Mouse (Mus musculus) MEL (cell line): ENCODE measurements around the gene Macrod2. TPM values are rescaled to one million over a fixed set of nuclear protein-coding genes. Genes with fewer than 3 reads are reported as not detected.

Experiments
- DNase-seq: peaks from one replicate; pipeline ENCODE4 v3.0.0; 2011; ENCODE audit warnings: low read depth, low spot score
- H3K27ac ChIP-seq: 2 replicates; pipeline ENCODE4 v1.5.1; 2012; ENCODE audit warnings: low read depth, mild to moderate bottlenecking, control low read depth, low read length, moderate library complexity; ENCODE audit not compliant: control insufficient read depth
- H3K27me3 ChIP-seq, 2 experiments: fragments of 150-350 bp in 1 of 2; sonication (generic) in 1 of 2; 2 replicates each; pipeline ENCODE4 v1.6.1; 2012; ENCODE audit warnings: low read length in 2 of 2, mild to moderate bottlenecking in 2 of 2, improper control_type of control experiment in 1 of 2, moderate library complexity in 1 of 2; ENCODE audit not compliant: insufficient read depth in 2 of 2, control insufficient read depth in 1 of 2
- H3K36me3 ChIP-seq, 2 experiments: 2 replicates each; pipeline ENCODE4 v1.6.1; 2012 to 2014; ENCODE audit warnings: low read length in 2 of 2, improper control_type of control experiment in 1 of 2, inconsistent platforms in 1 of 2, mild to moderate bottlenecking in 1 of 2; ENCODE audit not compliant: insufficient read depth in 2 of 2, control insufficient read depth in 1 of 2
- H3K4me1 ChIP-seq, 2 experiments: fragments of 150-350 bp in 1 of 2; sonication (generic) in 1 of 2; 2 replicates each; pipeline ENCODE4 v1.6.1; 2012; ENCODE audit warnings: low read length in 2 of 2, improper control_type of control experiment in 1 of 2, mild to moderate bottlenecking in 1 of 2; ENCODE audit not compliant: insufficient read depth in 2 of 2, control insufficient read depth in 1 of 2
- H3K4me3 ChIP-seq, 2 experiments: fragments of 150-350 bp in 1 of 2; sonication (generic) in 1 of 2; 2 replicates each; pipeline ENCODE4 v1.5.1; 2012; ENCODE audit warnings: low read depth in 2 of 2, low read length in 2 of 2, mild to moderate bottlenecking in 2 of 2, moderate library complexity in 2 of 2, control low read depth in 1 of 2, improper control_type of control experiment in 1 of 2; ENCODE audit not compliant: control insufficient read depth in 1 of 2, insufficient read depth in 1 of 2
- H3K79me2 ChIP-seq: 2 replicates; pipeline ENCODE4 v1.6.1; 2012; ENCODE audit warnings: mild to moderate bottlenecking, low read length, moderate library complexity; ENCODE audit not compliant: control insufficient read depth, poor library complexity, insufficient read depth
- H3K9ac ChIP-seq: 2 replicates; pipeline ENCODE4 v1.6.1; 2012; ENCODE audit warnings: low read depth, mild to moderate bottlenecking, control low read depth, low read length, moderate library complexity; ENCODE audit not compliant: control insufficient read depth, poor library complexity, severe bottlenecking
- H3K9me3 ChIP-seq: fragments of 150-350 bp; sonication (generic); replicated peaks from 2 replicates; pipeline ENCODE4 v1.6.1; 2012; ENCODE audit warnings: mild to moderate bottlenecking, low read length, improper control_type of control experiment, moderate library complexity; ENCODE audit not compliant: insufficient read depth
- BHLHE40 ChIP-seq: IDR thresholded peaks from 2 replicates; pipeline ENCODE4 v1.6.1; 2012; ENCODE audit warnings: low read depth, mild to moderate bottlenecking, inconsistent platforms, low read length, improper control_type of control experiment, borderline replicate concordance
- E2F4 ChIP-seq: IDR thresholded peaks from 2 replicates; pipeline ENCODE4 v1.6.1; 2011; ENCODE audit warnings: low read depth, low read length, improper control_type of control experiment, borderline replicate concordance
- ELF1 ChIP-seq: IDR thresholded peaks from 2 replicates; pipeline ENCODE4 v1.6.1; 2014; ENCODE audit warnings: low read depth, mild to moderate bottlenecking, inconsistent platforms, low read length, improper control_type of control experiment, moderate library complexity
- EP300 ChIP-seq, 2 experiments: IDR thresholded peaks; 2 replicates each; pipeline ENCODE4 v1.6.1; 2011; ENCODE audit warnings: improper control_type of control experiment in 2 of 2, low read length in 2 of 2, low read depth in 1 of 2, mild to moderate bottlenecking in 1 of 2
- ETS1 ChIP-seq: IDR thresholded peaks from 2 replicates; pipeline ENCODE4 v1.6.1; 2012; ENCODE audit warnings: low read depth, mild to moderate bottlenecking, inconsistent platforms, low read length, improper control_type of control experiment, moderate library complexity
- HCFC1 ChIP-seq: IDR thresholded peaks from 2 replicates; pipeline ENCODE4 v1.6.1; 2012; ENCODE audit warnings: low read depth, mild to moderate bottlenecking, inconsistent platforms, low read length, improper control_type of control experiment, moderate library complexity
- MEF2A ChIP-seq: IDR thresholded peaks from 2 replicates; pipeline ENCODE4 v1.6.1; 2014; ENCODE audit warnings: low read depth, mild to moderate bottlenecking, inconsistent platforms, low read length, improper control_type of control experiment; ENCODE audit not compliant: poor library complexity, insufficient replicate concordance, severe bottlenecking; ENCODE audit errors: extremely low read depth
- MXI1 ChIP-seq: IDR thresholded peaks from 2 replicates; pipeline ENCODE4 v1.6.1; 2011; ENCODE audit warnings: mild to moderate bottlenecking, low read depth, low read length, improper control_type of control experiment
- MYB ChIP-seq: IDR thresholded peaks from 2 replicates; pipeline ENCODE4 v1.6.1; 2011; ENCODE audit warnings: mild to moderate bottlenecking, low read depth, low read length, improper control_type of control experiment
- MYC ChIP-seq: IDR thresholded peaks from 2 replicates; pipeline ENCODE4 v1.6.1; 2011; ENCODE audit warnings: low read depth, mild to moderate bottlenecking, low read length, improper control_type of control experiment, moderate library complexity
- NELFE ChIP-seq: IDR thresholded peaks from 2 replicates; pipeline ENCODE4 v1.6.1; 2011; ENCODE audit warnings: low read depth, low read length, improper control_type of control experiment
- NRF1 ChIP-seq: IDR thresholded peaks from 2 replicates; pipeline ENCODE4 v1.6.1; 2014; ENCODE audit warnings: low read depth, mild to moderate bottlenecking, inconsistent platforms, low read length, improper control_type of control experiment, moderate library complexity; ENCODE audit not compliant: poor library complexity, insufficient read depth, severe bottlenecking
- POLR2A ChIP-seq, 2 experiments: IDR thresholded peaks; 2 replicates each; pipeline ENCODE4 v1.6.1; 2011 to 2012; ENCODE audit warnings: low read length in 2 of 2, mild to moderate bottlenecking in 2 of 2, control low read depth in 1 of 2, improper control_type of control experiment in 1 of 2, low read depth in 1 of 2, moderate library complexity in 1 of 2; ENCODE audit not compliant: control insufficient read depth in 1 of 2, insufficient read depth in 1 of 2, poor library complexity in 1 of 2
- RCOR1 ChIP-seq: IDR thresholded peaks from 2 replicates; pipeline ENCODE4 v1.6.1; 2012; ENCODE audit warnings: low read depth, mild to moderate bottlenecking, inconsistent platforms, low read length, improper control_type of control experiment
- SMC3 ChIP-seq: IDR thresholded peaks from 2 replicates; pipeline ENCODE4 v1.6.1; 2011; ENCODE audit warnings: low read depth, low read length, improper control_type of control experiment
- TCF12 ChIP-seq: IDR thresholded peaks from 2 replicates; pipeline ENCODE4 v1.6.1; 2014; ENCODE audit warnings: low read depth, mild to moderate bottlenecking, inconsistent platforms, low read length, improper control_type of control experiment, moderate library complexity
- UBTF ChIP-seq: IDR thresholded peaks from 2 replicates; pipeline ENCODE4 v1.6.1; 2012; ENCODE audit warnings: low read depth, mild to moderate bottlenecking, inconsistent platforms, low read length, improper control_type of control experiment, moderate library complexity, borderline replicate concordance; ENCODE audit not compliant: insufficient read depth
- USF2 ChIP-seq, 2 experiments: IDR thresholded peaks; 2 replicates each; pipeline ENCODE4 v1.6.1; 2011 to 2012; ENCODE audit warnings: improper control_type of control experiment in 2 of 2, low read length in 2 of 2, borderline replicate concordance in 1 of 2, inconsistent platforms in 1 of 2, low read depth in 1 of 2, mild to moderate bottlenecking in 1 of 2; ENCODE audit not compliant: insufficient read depth in 1 of 2
- ZC3H11A ChIP-seq: IDR thresholded peaks from 2 replicates; pipeline ENCODE4 v1.6.1; 2012; ENCODE audit warnings: low read depth, mild to moderate bottlenecking, inconsistent platforms, low read length, improper control_type of control experiment
- ZMIZ1 ChIP-seq: IDR thresholded peaks from 2 replicates; pipeline ENCODE4 v1.6.1; 2012; ENCODE audit warnings: low read depth, mild to moderate bottlenecking, inconsistent platforms, low read length, improper control_type of control experiment, moderate library complexity
- polyA plus RNA-seq, 2 experiments: library from polyadenylated mRNA; stranded (reverse) in 1 of 2; unstranded in 1 of 2; fragments of >175 nt in 1 of 2; fragments of >200 nt in 1 of 2; gene quantifications; 2 replicates each; pipeline versions ENCODE4 v1.2.1 to v1.2.4; 2012; ENCODE audit warnings: low replicate concordance in 2 of 2, low read depth in 1 of 2; ENCODE audit not compliant: insufficient read length in 2 of 2, insufficient read depth in 1 of 2, missing spikeins in 1 of 2
- total RNA-seq: library from RNA; depleted of rRNA; stranded (reverse); fragments of 300-350 nt; gene quantifications from 2 replicates; pipeline ENCODE4 v1.2.3, GENCODE M21; 2012

Macrod2 gene
- total and polyA plus RNA-seq, 3 experiments = not detected

GRCm38 (mm10) chr2:140704146-140704545 lies 309.0 kb downstream of the Macrod2 start:
- no peaks in the 10 kb centered on the region for H3K36me3 ChIP-seq
- H3K9me3 ChIP-seq = no peaks in the 10 kb centered on the region
- no peaks in the 10 kb centered on the region for H3K27me3 ChIP-seq
- H3K79me2 ChIP-seq = no peaks in the 10 kb centered on the region
- no peak overlapping the region for H3K27ac ChIP-seq
- DNase-seq = no peak
- no peak overlapping the region for H3K9ac ChIP-seq
- no peak for TF ChIP-seq EP300 (IDR thresholded peaks at IDR 0.05; ENCODE audit: low read depth in 1 of 2, low read length in 2 of 2)
- no peak for TF ChIP-seq NELFE
- no peak for TF ChIP-seq MXI1
- no peak for TF ChIP-seq ELF1
- TF ChIP-seq ETS1 = no peak
- TF ChIP-seq USF2 (IDR thresholded peaks at IDR 0.05; ENCODE audit: borderline replicate concordance in 1 of 2, insufficient read depth in 1 of 2, low read depth in 1 of 2, low read length in 2 of 2) = no peak
- no peak overlapping the region for H3K4me3 ChIP-seq
- no peaks in the 10 kb centered on the region for H3K4me1 ChIP-seq

GRCm38 (mm10) chr2:140705278-140705677 lies 310.2 kb downstream of the Macrod2 start:
- no peak overlapping the region for H3K9ac ChIP-seq
- H3K4me3 ChIP-seq = no peak overlapping the region
- TF ChIP-seq NRF1 (no peak), ETS1 (no peak), BHLHE40 (no peak), E2F4 (no peak), ZMIZ1 (no peak), MYB (no peak), NELFE (no peak)
- no peak for DNase-seq
- H3K27me3 ChIP-seq = no peaks in the 10 kb centered on the region
- H3K27ac ChIP-seq = no peak overlapping the region
- no peaks in the 10 kb centered on the region for H3K79me2 ChIP-seq
- H3K36me3 ChIP-seq = no peaks in the 10 kb centered on the region
- no peaks in the 10 kb centered on the region for H3K4me1 ChIP-seq
- H3K9me3 ChIP-seq = no peaks in the 10 kb centered on the region

GRCm38 (mm10) chr2:140707550-140707949 lies 312.4 kb downstream of the Macrod2 start:
- no peaks in the 10 kb centered on the region for H3K27me3 ChIP-seq
- no peaks in the 10 kb centered on the region for H3K36me3 ChIP-seq
- H3K4me3 ChIP-seq = no peak overlapping the region
- no peaks in the 10 kb centered on the region for H3K4me1 ChIP-seq
- TF ChIP-seq MYC (no peak), MEF2A (no peak), UBTF (no peak), RCOR1 (no peak), ZC3H11A (no peak), POLR2A (IDR thresholded peaks at IDR 0.05; ENCODE audit: control insufficient read depth in 1 of 2, insufficient read depth in 1 of 2, low read depth in 1 of 2, low read length in 2 of 2, poor library complexity in 1 of 2) (no peak), HCFC1 (no peak), TCF12 (no peak), SMC3 (no peak), BHLHE40 (no peak), NRF1 (no peak)
- TF ChIP-seq, all 39 proteins: peak for 0
- Histone ChIP-seq H3K9me3 (no peaks in the 10 kb centered on the region), H3K9ac (no peak overlapping the region), H3K27ac (no peak overlapping the region), H3K79me2 (no peaks in the 10 kb centered on the region)
- DNase-seq = no peak
